Mouse (Mus musculus): ENCODE measurements at regions not wholly inside any gene's neighbourhood (a gene's known extent, or its start where the extent isn't known, plus 50 kb on each side); places are given as distances from the start of the nearest gene placed in this dataset.
"Not testable (repeated sequence)": the region's sequence is repeated elsewhere in the genome, so short reads cannot be mapped to it uniquely, and the experiment has no call there.

GRCm38 (mm10) chr16:65312947-65313346, 207.3 kb upstream of the Htr1f start:
- no peak for DNase-seq (ENCODE audit: low read depth, low spot score)

- no peak for DNase-seq (ENCODE audit: low read depth, low spot score)
Observed at GRCm38 (mm10) chr16:65315052-65315451, 205.3 kb upstream of the Pou1f1 start.

- DNase-seq (ENCODE audit: low read depth, low spot score): no peak
Observed at GRCm38 (mm10) chr16:65332412-65332811, 187.9 kb upstream of the Pou1f1 start.

GRCm38 (mm10) chr16:65339225-65339624, 181.1 kb upstream of the Pou1f1 start:
- DNase-seq (ENCODE audit: low read depth, low spot score): no peak

- DNase-seq (ENCODE audit: low read depth, low spot score): no peak
Observed at GRCm38 (mm10) chr16:65359881-65360280, 160.4 kb upstream of the Pou1f1 start.

GRCm38 (mm10) chr16:65369271-65369670, 151.0 kb upstream of the Pou1f1 start:
- no peak for DNase-seq (ENCODE audit: low read depth, low spot score)

- no peak for DNase-seq (ENCODE audit: low read depth, low spot score)
Observed at GRCm38 (mm10) chr16:65370939-65371338, 149.4 kb upstream of the Pou1f1 start.

GRCm38 (mm10) chr16:65376553-65376952, 143.8 kb upstream of the Pou1f1 start:
- DNase-seq (ENCODE audit: low read depth, low spot score): no peak

- DNase-seq (ENCODE audit: low read depth, low spot score): no peak
Observed at GRCm38 (mm10) chr16:65378276-65378675, 142.0 kb upstream of the Pou1f1 start.

- DNase-seq (ENCODE audit: low read depth, low spot score): no peak
Observed at GRCm38 (mm10) chr16:65379939-65380338, 140.4 kb upstream of the Pou1f1 start.

- DNase-seq (ENCODE audit: low read depth, low spot score): no peak
Observed at GRCm38 (mm10) chr16:65403926-65404648, 116.2 kb upstream of the Pou1f1 start.

GRCm38 (mm10) chr16:65404816-65405215, 115.5 kb upstream of the Pou1f1 start:
- no peak for DNase-seq (ENCODE audit: low read depth, low spot score)

GRCm38 (mm10) chr16:65405824-65406556, 114.3 kb upstream of the Pou1f1 start:
- DNase-seq (ENCODE audit: low read depth, low spot score): no peak

- not testable (repeated sequence) for DNase-seq (ENCODE audit: low read depth, low spot score)
Observed at GRCm38 (mm10) chr16:65432046-65432445, 88.3 kb upstream of the Pou1f1 start.

- DNase-seq (ENCODE audit: low read depth, low spot score): peak; percentile 0
Observed at GRCm38 (mm10) chr16:65436076-65436475, 84.2 kb upstream of the Pou1f1 start.

- no peak for DNase-seq (ENCODE audit: low read depth, low spot score)
Observed at GRCm38 (mm10) chr16:65441954-65442353, 78.4 kb upstream of the Pou1f1 start.

GRCm38 (mm10) chr16:65448810-65449209, 71.5 kb upstream of the Pou1f1 start:
- DNase-seq (ENCODE audit: low read depth, low spot score): no peak

- DNase-seq (ENCODE audit: low read depth, low spot score): no peak
Observed at GRCm38 (mm10) chr16:65450706-65451105, 69.6 kb upstream of the Pou1f1 start.

GRCm38 (mm10) chr16:65451885-65452284, 68.4 kb upstream of the Pou1f1 start:
- no peak for DNase-seq (ENCODE audit: low read depth, low spot score)

GRCm38 (mm10) chr16:65456948-65457347, 63.4 kb upstream of the Pou1f1 start:
- DNase-seq (ENCODE audit: low read depth, low spot score): not testable (repeated sequence)

- DNase-seq (ENCODE audit: low read depth, low spot score): no peak
Observed at GRCm38 (mm10) chr16:65458234-65458633, 62.1 kb upstream of the Pou1f1 start.

GRCm38 (mm10) chr16:65469681-65470080, 50.6 kb upstream of the Pou1f1 start:
- no peak for DNase-seq (ENCODE audit: low read depth, low spot score)

All from retina, postnatal 7 days (tissue).